Mouse (Mus musculus) thymus, adult 18-20 months (tissue): ENCODE measurements around the gene Gm45713.
"Not testable (repeated sequence)": the region's sequence is repeated elsewhere in the genome, so short reads cannot be mapped to it uniquely, and the experiment has no call there.

Experiments
- DNase-seq, 2 experiments: peaks; one replicate each; pipeline ENCODE4 v3.0.0; 2022; ENCODE audit warnings: mixed read lengths in 2 of 2

The Gm45713 gene

DNA sequence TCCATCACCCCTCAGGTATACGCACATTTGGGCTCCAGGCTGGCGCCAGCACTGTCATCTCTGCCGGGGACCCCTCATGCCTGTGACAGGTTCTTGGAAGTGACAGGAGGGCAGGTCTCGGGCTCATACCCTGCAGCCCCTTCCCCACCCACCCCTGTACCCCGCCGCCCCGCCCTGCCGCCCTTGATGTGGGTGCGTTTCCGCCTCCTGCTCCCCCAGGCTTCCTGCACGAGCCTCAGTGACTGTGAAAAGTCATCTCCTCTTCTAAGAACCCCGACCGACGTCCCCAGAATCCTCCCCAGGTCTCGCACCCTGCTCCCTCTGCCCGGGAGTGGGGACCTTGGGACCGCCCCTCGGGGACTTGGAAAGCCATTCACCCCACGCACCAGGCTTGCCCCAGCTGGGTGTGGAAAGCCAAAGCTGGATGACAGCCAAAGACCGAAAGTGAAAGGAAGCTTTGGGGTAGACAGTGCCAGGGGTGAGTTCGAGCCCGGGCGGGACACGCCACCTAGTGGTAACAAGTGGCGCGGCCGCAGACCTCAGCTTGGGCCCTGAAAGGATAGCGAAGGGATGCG is at the start of gene Gm45713, which contains the start of gene Flt3l:
Gene Gm45713 (minus strand): TSS at position 239 of the 575 bp plus-strand sequence.
Gene Flt3l (minus strand): TSS at position 440 of the 575 bp plus-strand sequence.
- peak; percentile 82 to 91 for DNase-seq

DNA sequence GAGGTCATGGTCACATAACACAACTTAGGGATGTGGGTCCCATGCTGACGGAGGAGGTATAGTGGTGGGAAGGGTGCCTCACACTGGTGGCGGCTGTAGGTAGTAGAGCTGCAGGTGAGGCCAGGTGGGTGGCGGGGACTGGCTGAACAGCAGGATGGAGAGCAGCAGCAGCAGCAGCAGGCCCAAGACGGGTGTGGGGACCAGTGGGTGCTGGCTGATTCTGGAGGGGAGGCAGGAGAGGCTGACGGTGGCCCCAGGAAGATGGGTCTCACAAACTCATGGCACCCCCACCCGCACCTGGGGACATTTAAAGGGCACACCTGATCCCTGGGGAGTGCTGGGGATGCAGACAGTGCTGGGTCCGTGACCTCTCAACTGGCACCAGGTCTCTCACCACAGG is 47.6 kb upstream of the Gm45713 start:
- DNase-seq, result no peak

DNA sequence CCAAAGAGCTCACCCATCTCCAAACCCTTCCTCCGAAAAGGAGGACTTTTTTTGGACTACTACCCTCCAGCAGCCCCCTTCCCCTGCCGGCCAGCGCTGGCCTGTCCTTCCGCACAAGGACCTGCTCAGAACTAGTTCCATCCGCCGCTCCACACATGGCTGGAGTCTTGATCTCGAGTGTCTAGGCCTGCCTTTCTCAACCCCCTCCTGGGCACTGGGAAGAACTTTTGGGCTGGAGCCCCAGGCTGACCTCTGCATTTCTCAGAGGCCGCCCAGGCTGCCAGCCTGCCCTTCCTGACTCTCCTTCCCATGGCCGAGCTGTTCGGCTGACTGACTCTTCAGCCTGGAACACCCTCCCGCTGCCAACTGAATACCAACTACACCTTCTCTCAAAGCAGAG is 46.6 kb upstream of the Gm45713 start:
- DNase-seq, result no peak

DNA sequence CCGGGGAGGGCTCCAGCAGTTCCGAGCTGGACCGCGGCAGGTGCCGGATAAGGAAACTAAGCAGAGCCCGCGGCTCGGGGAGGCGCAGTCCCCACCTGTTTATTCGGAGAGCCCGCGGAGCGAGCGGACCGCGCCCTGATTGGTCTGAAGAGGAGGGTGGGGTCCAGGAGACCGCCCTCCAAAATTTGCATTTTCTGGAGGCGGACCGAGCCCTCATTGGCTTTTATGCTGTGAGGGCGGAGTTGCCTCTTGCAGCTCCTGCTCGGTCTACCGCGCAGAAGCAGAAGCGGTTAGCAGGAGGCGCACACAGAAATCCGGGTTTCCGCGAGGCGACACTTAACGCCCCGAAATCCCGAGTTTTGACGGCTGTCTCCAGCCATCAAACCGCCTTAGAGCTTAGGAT is 46.2 kb upstream of the Gm45713 start:
- peak; percentile 82 for DNase-seq

DNA sequence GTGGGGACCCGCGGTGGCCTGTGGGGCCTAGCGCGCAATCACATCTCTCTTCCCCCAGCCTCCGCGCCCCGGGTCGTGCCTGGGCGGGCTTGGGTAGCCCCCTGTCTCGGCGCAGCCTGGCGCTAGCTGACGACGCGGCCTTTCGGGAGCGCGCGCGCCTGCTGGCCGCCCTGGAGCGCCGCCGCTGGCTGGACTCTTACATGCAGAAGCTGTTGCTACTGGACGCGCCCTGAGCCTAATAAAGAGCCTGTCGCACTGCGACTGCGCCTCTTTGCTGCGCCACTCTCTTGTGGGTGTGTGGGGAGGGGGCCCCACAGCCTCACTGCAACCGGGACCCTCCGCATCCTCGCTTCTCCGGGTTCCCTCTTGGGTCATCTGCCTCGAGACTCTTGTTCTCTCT is 45.5 kb upstream of the Gm45713 start:
- DNase-seq, result no peak

DNA sequence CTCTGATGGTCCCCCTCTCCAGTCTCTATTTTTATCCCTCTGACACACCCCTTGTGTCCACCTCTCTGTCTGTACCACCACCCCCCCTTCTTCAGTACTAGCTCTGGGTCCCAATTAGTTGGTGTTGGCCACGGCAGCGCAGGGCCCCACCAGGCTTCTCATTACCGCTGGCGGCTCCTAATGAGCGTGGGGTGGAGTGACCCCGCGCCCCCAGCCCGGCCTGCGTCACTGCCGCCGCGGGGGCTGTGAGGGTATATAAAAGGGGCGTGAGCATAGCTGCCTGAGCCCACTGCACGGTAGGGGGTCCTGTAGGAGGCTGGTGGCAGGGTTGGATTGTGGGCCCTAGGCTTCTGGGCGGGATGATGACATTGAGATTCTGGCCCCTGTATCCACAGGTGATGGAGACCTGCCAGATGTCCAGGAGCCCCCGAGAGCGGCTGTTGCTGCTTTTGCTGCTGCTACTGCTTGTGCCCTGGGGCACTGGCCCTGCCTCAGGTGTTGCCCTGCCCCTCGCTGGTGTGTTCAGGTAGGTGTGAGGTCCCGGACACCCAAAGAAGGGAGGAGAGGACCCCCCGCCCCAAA is 45.0 kb upstream of the Gm45713 start, which contains the start of gene Pth2:
Gene Pth2 (plus strand): TSS at position 100 of the 582 bp plus-strand sequence.
- DNase-seq, result no peak

DNA sequence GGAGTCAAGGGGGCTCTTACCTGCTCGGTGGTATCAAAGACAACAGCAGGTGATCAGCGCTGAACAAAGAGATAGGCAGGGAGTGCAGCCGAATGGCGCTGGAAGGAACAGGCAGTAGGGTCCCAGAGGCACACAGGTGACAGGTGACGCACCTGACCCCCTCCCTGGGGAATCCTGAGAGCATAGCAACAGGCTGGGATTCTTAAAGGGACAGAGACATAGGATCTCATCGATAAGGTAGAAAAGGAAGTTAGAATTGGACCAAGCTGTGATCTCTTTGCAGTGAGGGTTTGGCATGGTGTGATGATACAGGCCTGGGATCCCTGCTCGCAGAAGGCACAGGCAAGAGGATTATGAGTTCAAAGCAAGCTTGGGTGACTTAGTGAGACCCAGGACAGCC is 43.4 kb upstream of the Gm45713 start, which contains the start of gene Gfy:
Gene Gfy (minus strand): TSS at position 101 of the 400 bp plus-strand sequence.
- no peak for DNase-seq

DNA sequence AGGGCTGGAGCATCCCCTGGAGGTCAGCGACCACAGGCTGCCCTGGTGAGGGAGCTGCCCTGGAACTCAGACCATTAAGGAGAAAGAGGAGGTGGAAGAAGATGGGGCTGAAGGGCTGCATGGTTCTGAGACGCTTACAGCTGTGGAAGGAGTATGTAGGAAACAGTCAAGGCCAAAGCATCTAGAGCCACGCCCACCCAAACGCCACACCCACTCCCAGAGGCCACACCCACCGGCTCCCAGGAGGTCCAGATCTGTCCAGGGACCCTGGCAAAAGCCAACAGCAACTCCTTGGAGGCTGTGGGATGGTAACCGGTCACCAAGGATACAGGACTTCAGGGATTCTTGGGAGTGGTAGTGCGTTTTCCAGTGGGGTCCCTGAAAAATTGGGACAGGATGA is 42.5 kb upstream of the Gm45713 start:
- no peak for DNase-seq

DNA sequence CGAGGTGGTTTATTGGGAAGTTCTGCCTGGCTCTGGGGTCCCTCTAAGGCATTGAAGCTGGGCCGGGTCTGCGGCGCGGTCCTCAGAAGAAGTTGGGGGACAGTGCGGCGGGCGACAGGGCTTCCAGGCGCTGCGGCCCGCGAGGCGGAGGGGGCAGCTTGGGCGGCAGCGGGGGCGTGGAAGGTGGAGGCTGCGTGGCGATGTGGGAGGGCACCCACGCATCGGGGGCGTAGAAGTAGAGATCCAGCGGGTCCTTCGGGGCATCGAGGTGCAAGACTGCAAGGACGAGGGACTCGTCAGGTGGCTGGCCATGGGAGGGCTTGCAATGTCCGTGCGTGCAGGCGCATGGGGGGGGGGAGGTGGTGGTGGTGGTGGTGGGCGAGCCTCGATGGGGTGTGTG is 40.3 kb upstream of the Gm45713 start:
- DNase-seq, result no peak

DNA sequence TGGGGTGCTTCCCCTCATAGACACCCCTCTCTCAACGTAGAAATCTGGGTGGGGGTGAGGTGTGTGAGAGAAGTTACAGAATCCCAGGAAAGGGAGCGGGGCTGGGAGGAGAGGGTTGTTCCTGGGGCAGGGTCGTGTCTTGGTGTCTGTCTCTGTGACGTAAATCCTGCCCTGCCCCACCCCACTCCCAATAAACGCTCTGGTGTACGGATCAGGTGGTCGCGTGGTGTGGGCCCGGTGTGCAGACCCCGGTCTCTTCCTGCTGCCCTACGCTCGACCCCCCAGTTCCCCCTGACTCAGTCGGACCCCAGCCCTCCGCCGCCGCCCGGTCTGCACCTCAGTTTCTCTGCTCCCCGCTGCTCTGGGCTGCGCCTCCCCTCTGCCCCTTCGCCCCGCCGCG is 39.9 kb upstream of the Gm45713 start:
- DNase-seq, result no peak

DNA sequence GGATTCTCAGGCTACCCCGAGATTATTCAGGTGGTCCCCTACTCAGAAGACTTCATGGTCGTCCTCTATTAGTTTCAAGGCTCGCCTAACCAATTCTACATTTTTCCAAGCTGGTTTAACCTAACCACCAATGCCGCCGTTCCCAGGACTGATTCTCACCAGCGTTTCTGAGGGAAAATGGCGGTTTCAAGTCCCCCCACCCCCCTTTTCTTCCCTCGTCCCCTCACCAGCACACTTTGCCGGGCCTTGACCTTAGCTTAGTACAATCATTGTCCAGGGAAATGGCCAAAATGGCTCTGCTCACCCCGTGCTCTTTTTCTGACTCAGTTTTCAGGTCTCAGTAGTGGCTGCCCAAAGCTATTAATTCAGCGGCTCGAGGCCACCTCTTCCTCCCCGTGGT is 39.4 kb upstream of the Gm45713 start:
- no peak for DNase-seq

DNA sequence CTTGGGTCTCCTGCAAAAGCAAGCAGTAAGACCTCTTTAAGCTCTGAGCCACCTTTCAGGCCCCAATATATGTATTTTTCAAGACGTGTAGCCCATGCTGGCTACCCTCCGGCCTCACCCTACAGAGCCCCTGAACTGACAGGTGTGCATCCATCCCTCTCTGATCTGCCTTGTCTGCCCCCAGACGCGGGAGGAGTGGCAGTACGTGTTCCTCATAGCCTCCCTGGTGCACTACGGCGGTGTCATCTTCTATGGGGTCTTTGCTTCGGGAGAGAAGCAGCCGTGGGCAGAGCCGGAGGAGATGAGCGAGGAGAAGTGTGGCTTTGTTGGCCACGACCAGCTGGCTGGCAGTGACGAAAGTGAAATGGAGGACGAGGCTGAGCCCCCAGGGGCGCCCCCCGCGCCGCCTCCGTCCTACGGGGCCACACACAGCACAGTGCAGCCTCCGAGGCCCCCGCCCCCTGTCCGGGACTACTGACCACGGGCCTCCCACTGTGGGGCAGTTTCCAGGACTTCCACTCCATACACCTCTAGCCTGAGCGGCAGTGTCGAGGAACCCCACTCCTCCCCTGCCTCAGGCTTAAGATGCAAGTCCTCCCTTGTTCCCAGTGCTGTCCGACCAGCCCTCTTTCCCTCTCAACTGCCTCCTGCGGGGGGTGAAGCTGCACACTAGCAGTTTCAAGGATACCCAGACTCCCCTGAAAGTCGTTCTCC is 38.7 kb upstream of the Gm45713 start:
- no peak for DNase-seq

DNA sequence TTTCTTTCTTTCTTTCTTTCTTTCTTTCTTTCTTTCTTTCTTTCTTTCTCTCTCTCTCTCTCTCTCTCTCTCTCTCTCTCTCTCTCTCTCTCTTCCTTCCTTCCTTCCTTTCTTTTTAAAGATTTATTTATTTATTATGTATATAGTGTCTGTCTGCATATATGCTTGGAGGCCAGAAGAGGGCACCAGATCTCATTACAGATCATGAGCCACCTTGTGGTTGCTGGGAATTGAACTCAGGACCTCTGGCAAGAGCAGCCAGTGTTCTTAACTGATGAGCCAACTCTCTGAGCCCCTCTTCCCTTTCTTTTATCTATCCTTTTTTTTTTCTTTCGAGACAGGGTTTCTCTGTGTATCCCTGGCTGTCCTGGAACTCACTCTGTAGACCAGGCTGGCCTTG is 37.7 kb upstream of the Gm45713 start:
- DNase-seq, result not testable (repeated sequence)

DNA sequence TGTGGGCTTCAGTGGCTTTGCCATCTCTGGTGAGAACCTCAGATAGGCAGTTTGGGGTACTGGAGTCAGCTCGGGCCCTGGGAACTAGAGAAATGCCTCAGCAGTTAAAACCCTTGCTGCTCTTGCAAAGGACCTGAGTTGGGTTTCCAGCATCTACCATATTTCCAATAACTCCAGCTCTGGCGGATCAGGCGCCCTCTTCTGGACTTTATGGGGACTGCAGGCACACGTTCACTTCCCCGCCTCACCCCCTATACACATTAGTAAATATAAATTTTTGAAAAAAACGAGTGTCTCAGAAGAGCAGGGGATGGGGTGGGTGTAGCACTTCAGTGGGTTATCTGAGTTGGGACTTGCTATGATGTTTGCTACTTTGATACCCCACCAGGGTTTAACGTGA is 36.9 kb upstream of the Gm45713 start:
- no peak for DNase-seq

DNA sequence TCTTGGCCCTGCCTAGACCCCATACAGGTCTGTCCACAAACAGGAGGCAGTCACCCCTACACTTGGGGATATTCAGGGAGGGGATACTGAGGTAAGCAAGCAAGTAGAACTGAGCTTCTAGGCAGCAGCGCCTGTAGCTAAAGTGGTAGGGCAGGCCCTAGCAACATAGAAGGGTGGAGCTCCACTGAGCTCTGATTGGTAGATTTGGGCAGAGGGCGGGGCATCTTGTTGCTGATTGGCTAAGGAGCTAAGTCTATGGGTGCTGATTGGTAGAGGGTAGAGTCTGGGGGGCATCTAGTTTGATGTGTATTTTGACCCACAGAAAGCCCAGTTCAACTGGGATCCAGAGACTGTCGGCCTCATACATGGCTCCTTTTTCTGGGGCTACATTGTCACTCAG is 33.5 kb upstream of the Gm45713 start:
- DNase-seq, result no peak

DNA sequence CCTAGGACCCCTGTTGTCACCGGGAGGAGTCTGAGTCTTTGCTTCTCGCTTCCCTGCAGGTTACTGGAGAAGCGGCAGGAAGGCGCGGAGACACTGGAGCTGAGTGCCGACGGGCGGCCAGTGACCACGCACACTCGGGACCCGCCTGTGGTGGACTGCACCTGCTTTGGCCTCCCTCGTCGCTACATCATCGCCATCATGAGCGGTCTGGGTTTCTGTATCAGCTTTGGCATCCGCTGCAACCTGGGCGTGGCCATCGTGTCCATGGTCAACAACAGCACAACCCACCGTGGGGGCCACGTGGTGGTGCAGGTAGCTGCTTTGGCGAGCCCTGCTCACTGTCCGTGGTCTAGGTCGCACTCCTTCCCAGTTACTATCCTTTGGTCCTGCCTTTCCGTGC is 32.6 kb upstream of the Gm45713 start:
- DNase-seq, result no peak

DNA sequence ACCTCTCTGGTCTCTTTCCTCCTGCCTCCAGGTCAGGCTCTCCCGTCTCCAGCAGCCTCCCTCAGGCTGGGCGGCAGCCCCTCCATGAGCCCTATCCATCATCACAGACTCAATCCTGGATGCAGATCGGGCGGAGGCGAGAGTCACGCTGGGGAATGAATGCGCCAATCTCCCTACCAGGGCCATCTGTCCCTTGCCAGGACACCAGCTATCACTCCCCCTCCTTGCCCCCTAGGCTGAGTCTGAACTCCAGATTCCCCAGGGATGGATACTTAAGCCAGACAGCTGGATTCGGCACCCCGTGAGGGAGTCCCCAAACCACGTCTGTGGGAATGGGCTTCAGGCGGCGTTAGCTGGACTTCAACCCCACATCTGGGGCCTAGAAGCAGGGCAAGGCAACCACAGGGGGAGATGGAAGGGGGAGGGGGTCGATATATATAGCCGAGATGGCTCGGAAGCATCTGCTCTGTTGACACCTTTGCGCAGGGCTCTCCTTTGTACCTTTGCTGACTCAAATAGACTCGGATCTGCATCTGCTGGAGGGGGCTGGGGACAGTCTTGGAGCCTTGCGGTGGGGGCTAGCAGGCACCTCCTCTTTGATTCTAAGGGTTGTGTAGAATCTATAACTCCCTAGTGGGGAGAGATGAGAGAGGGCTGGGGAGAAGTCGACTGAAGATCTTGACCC is 31.9 kb upstream of the Gm45713 start:
- DNase-seq, result no peak

DNA sequence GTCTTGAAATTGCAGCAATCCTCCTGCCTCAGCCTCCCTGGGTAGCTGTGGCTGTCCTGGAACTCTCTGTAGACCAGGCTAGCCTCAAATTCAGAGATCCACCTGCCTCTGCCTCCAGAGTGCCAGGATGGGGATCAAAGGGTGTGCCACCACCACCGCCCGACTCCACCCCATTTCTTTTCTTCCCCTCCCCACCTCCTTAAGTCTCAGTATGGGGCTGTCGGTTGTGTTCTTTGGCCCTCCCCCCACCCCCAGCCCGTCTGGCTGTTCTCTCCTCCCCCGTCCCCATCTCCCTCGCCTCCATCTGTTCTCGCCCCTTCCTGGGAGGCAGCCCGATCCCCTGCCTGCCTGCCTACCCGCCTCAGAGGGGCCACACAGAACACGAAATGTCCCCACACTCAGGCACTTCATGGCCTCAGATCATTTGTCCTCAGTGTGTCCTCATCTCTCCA is 30.9 kb upstream of the Gm45713 start:
- DNase-seq, result no peak

DNA sequence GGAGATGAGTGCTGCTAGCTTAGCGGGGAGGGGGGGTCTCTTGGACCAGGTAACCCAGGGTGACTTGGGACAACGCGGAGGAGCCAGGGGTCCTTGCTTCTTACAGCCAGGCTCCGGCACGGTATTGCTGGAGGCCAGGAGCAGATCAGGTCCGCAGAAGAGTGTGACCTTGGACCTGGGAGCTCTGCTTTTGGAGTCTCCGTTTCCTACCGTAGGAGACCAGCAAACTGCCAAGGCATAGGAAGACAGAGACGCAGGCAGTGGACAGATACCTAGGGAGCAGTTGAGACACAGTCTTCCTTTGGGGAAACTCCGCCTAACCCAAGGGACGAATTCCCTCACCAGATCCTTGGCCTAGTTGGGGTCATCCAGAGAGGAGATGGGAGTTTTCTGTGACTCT is 29.7 kb upstream of the Gm45713 start:
- DNase-seq, result no peak

DNA sequence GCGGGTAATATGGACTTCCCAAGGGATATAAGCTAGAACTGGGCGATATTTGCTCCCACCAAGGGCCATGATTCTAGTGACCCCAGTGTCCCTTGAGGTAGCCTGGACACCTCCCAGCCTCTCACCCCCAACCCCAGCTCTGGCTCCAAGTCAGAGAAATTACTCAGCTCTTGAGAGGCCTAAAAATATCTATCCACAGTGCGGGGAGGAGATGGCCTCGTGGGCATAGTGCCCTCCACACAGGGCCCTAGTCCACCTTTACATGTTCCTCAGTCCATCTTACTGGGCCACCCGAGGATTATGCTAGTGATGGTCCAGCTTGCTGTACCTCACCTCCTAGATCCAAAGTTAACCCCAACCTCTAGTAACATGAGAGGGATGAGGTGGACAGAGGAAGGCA is 28.8 kb upstream of the Gm45713 start:
- DNase-seq, result no peak

DNA sequence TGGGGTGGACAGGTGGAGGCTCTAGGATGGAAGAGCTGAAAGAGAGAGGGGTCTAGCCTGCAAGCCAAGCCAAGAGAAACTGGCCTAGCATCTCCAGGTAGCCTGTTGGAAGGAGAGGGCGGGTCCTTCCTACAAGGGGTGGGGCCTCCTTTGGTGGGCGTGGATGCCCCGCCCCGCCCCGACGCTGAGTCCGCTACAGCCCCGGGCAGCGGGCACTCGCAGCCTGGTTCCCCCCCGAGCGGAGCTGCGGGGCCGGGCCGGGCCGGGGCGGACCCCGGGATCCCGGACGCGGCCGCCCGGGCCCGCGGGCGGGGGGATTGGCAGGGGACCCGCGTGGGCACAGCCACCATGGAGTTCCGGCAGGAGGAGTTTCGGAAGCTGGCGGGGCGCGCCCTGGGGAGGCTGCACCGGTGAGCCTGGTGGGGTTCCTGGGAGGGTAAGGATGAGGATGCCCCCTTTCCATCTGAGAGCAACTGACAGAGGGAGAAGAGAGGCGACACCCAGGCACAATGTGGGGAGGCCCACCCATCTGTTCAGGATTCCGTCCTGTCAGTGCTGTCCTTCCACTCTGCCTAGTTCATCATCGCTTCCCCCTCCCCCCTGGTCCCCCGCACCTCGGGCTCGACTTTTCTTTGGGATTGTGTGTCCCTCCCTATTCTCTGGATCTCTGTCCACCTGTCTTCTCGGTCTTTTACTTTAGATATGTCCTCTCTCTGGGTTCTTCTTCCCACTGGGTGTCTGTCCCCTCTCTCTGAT is 27.9 kb upstream of the Gm45713 start, which contains the start of gene Slc17a7:
Gene Slc17a7 (plus strand): TSS at position 215 of the 756 bp plus-strand sequence.
- no peak for DNase-seq

DNA sequence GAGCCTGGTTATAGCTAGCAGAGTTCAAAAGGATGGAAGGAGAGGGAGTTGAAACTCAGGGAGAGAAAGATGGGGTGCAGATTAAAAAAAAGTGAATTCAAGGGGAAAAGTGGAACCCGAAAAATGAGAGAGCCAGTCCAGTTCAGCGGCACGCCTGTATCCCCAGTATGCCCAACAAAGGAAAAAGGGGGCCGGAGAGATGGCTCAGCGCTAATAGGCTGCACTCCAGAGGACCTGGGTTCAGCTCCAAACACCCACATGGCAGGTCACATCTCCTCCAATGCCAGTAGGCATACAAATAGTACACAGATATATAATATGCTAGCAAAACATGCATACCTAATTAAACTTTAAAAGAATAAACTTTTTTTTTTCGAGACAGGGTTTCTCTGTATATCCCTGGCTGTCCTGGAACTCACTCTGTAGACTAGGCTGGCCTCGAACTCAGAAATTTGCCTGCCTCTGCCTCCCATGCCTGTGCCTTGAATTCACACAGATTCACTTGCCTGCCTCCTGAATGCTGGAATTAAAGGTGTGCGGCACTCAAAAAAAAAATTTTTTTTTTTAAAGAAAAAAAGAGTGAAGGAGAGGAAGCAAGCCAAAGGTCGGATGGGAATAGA is 27.1 kb upstream of the Gm45713 start:
- DNase-seq, result no peak
